Mouse (Mus musculus) liver, adult 2 months (tissue): ENCODE measurements at regions not wholly inside any gene's neighbourhood (a gene's known extent, or its start where the extent isn't known, plus 50 kb on each side); places are given as distances from the start of the nearest gene placed in this dataset.

Source experiments
- DNase-seq: peaks from one replicate; pipeline ENCODE4 v3.0.0-alpha.2; 2011; ENCODE audit warnings: low read depth, low spot score; ENCODE audit errors: extremely low read depth
- H3K27ac ChIP-seq: fragments of 200-500 bp; replicated peaks from 2 replicates; pipeline ENCODE4 v1.5.1; 2012; ENCODE audit warnings: low read depth, mild to moderate bottlenecking, control low read depth, inconsistent platforms, low read length; ENCODE audit not compliant: insufficient read depth
- H3K27me3 ChIP-seq: fragments of 200-500 bp; 2 replicates; pipeline ENCODE4 v1.6.1; 2012; ENCODE audit warnings: mild to moderate bottlenecking, moderate library complexity, low read length, inconsistent platforms; ENCODE audit not compliant: control insufficient read depth, insufficient read depth
- H3K36me3 ChIP-seq: fragments of 200-500 bp; 2 replicates; pipeline ENCODE4 v1.6.1; 2012; ENCODE audit warnings: low read length, inconsistent platforms; ENCODE audit not compliant: control insufficient read depth, insufficient read depth
- H3K4me1 ChIP-seq: fragments of 200-500 bp; 2 replicates; pipeline ENCODE4 v1.6.1; 2011; ENCODE audit warnings: low read length; ENCODE audit not compliant: control insufficient read depth, insufficient read depth
- H3K4me3 ChIP-seq: fragments of 200-500 bp; 2 replicates; pipeline ENCODE4 v1.5.1; 2011; ENCODE audit warnings: low read depth, mild to moderate bottlenecking, control low read depth, low read length, moderate library complexity; ENCODE audit not compliant: insufficient read depth
- H3K79me2 ChIP-seq: fragments of 200-500 bp; 2 replicates; pipeline ENCODE4 v1.6.1; 2012; ENCODE audit warnings: inconsistent platforms, mild to moderate bottlenecking, low read length, moderate library complexity; ENCODE audit not compliant: control insufficient read depth, insufficient read depth
- H3K9ac ChIP-seq: fragments of 200-500 bp; 2 replicates; pipeline ENCODE4 v1.6.1; 2012; ENCODE audit warnings: low read depth, mild to moderate bottlenecking, control low read depth, inconsistent platforms, low read length
- CTCF ChIP-seq: fragments of 200-500 bp; IDR thresholded peaks from 2 replicates; pipeline ENCODE4 v1.5.1; 2011; ENCODE audit warnings: low read depth, low read length, control low read depth
- POLR2A ChIP-seq: fragments of 200-500 bp; IDR thresholded peaks from 2 replicates; pipeline ENCODE4 v1.6.1; 2011; ENCODE audit warnings: low read length, control low read depth; ENCODE audit not compliant: insufficient read depth; ENCODE audit errors: extremely low read depth
- WGBS: fragments of 180-500 bp; shearing (Covaris S2); methylation state at CpG from one replicate; pipeline ENCODE4 v1.1.7; 2018; 5-methylcytosine and 5-hydroxymethylcytosine counted together

GRCm38 (mm10) chr16:47354279-47354678 lies 856.0 kb upstream of the Nectin3 start:
- H3K4me1 ChIP-seq = no peaks in the 10 kb centered on the region
- 86% methylated on average over 1 of the region's 1 CpGs for WGBS
- H3K36me3 ChIP-seq = no peaks in the 10 kb centered on the region
- H3K27ac ChIP-seq = no peak overlapping the region
- H3K79me2 ChIP-seq = no peaks in the 10 kb centered on the region
- TF ChIP-seq CTCF (no peak), POLR2A (no peak)
- no peaks in the 10 kb centered on the region for H3K27me3 ChIP-seq
- no peak for DNase-seq
- H3K9ac ChIP-seq = no peak overlapping the region
- H3K4me3 ChIP-seq = no peak overlapping the region

GRCm38 (mm10) chr16:47394398-47394797 lies 889.1 kb upstream of the Dppa4 start:
- no peak for DNase-seq
- Histone ChIP-seq H3K36me3 (no peaks in the 10 kb centered on the region), H3K9ac (no peak overlapping the region), H3K27ac (no peak overlapping the region), H3K4me3 (no peak overlapping the region), H3K4me1 (0 out of 2 replicates have a peak, but pooled peaks cover 2% of the 10 kb centered on the region), H3K27me3 (no peaks in the 10 kb centered on the region), H3K79me2 (no peaks in the 10 kb centered on the region)
- WGBS = 73% methylated on average over 1 of the region's 1 CpGs
- TF ChIP-seq POLR2A = no peak
- TF ChIP-seq CTCF = no peak

GRCm38 (mm10) chr16:47407067-47407466 lies 876.5 kb upstream of the Dppa4 start:
- DNase-seq = no peak
- Histone ChIP-seq H3K27me3 (no peaks in the 10 kb centered on the region), H3K9ac (no peak overlapping the region), H3K36me3 (no peaks in the 10 kb centered on the region), H3K79me2 (no peaks in the 10 kb centered on the region), H3K4me1 (no peaks in the 10 kb centered on the region), H3K4me3 (no peak overlapping the region), H3K27ac (no peak overlapping the region)
- no peak for TF ChIP-seq POLR2A
- no peak for TF ChIP-seq CTCF
- 86% methylated on average over 3 of the region's 3 CpGs for WGBS

GRCm38 (mm10) chr16:47418680-47419252 lies 864.8 kb upstream of the Dppa4 start:
- whole genome bisulfite sequencing = 74% methylated on average over 3 of the region's 3 CpGs
- Histone ChIP-seq H3K4me1 (no peaks in the 10 kb centered on the region), H3K36me3 (no peaks in the 10 kb centered on the region), H3K27ac (no peak overlapping the region), H3K27me3 (no peaks in the 10 kb centered on the region), H3K79me2 (no peaks in the 10 kb centered on the region), H3K9ac (no peak overlapping the region), H3K4me3 (no peak overlapping the region)
- no peak for DNase-seq
- TF ChIP-seq CTCF = no peak
- no peak for TF ChIP-seq POLR2A

- no peaks in the 10 kb centered on the region for H3K27me3 ChIP-seq
- no peaks in the 10 kb centered on the region for H3K4me1 ChIP-seq
- WGBS = 83% methylated on average over 2 of the region's 2 CpGs
- H3K79me2 ChIP-seq = no peaks in the 10 kb centered on the region
- no peak for DNase-seq
- H3K27ac ChIP-seq = no peak overlapping the region
- no peak overlapping the region for H3K9ac ChIP-seq
- TF ChIP-seq CTCF = no peak
- no peak for TF ChIP-seq POLR2A
- no peak overlapping the region for H3K4me3 ChIP-seq
- no peaks in the 10 kb centered on the region for H3K36me3 ChIP-seq
Measured at GRCm38 (mm10) chr16:47445083-47445482, 838.5 kb upstream of the Dppa4 start.

- Histone ChIP-seq H3K9ac (no peak overlapping the region), H3K27ac (no peak overlapping the region), H3K4me3 (no peak overlapping the region), H3K27me3 (no peaks in the 10 kb centered on the region), H3K36me3 (no peaks in the 10 kb centered on the region), H3K79me2 (no peaks in the 10 kb centered on the region), H3K4me1 (no peaks in the 10 kb centered on the region)
- WGBS = 85% methylated on average over 9 of the region's 9 CpGs
- DNase-seq = no peak
- TF ChIP-seq CTCF (no peak), POLR2A (no peak)
Measured at GRCm38 (mm10) chr16:47475441-47476081, 808.0 kb upstream of the Dppa4 start.
